Mouse (Mus musculus) ES-E14 (cell line): ENCODE measurements at regions not wholly inside any gene's neighbourhood (a gene's known extent, or its start where the extent isn't known, plus 50 kb on each side); places are given as distances from the start of the nearest gene placed in this dataset.

Source experiments
- CHD2 ChIP-seq: IDR thresholded peaks from 2 replicates; pipeline ENCODE4 v1.6.1; 2014; ENCODE audit warnings: mild to moderate bottlenecking, low read depth, low read length, inconsistent platforms
- HCFC1 ChIP-seq: IDR thresholded peaks from 2 replicates; pipeline ENCODE4 v1.6.1; 2012; ENCODE audit warnings: low read length, inconsistent platforms, borderline replicate concordance; ENCODE audit not compliant: insufficient read depth
- MAFK ChIP-seq: IDR thresholded peaks from 2 replicates; pipeline ENCODE4 v1.6.1; 2014; ENCODE audit warnings: mild to moderate bottlenecking, low read depth, low read length, inconsistent platforms; ENCODE audit not compliant: insufficient read depth
- ZC3H11A ChIP-seq: IDR thresholded peaks from 2 replicates; pipeline ENCODE4 v1.6.1; 2012; ENCODE audit warnings: low read depth, mild to moderate bottlenecking, inconsistent platforms, low read length, borderline replicate concordance

GRCm38 (mm10) chr14:94209975-94210374, 319.5 kb upstream of the Pcdh9 start:
- TF ChIP-seq CHD2 (no peak), MAFK (peak; percentile 59; the same call in 1 of the 2 replicates), HCFC1 (no peak), ZC3H11A (no peak)
